Mouse (Mus musculus) right cerebral cortex, postnatal 36 days (tissue): ENCODE results near the gene Pex6.
A peak's percentile ranks its signal among the peaks of the same experiment; 100 is the strongest.

Source experiments
- DNase-seq, 2 experiments: peaks; one replicate each; pipeline ENCODE4 v3.0.0; 2022; ENCODE audit warnings: low spot score in 2 of 2, mixed read lengths in 1 of 2

Pex6 gene

GRCm38 (mm10) chr17:46734055-46734454 lies 22.8 kb downstream of the Pex6 start:
- DNase-seq, result no peak

GRCm38 (mm10) chr17:46735287-46735686 lies 24.0 kb downstream of the Pex6 start:
- no peak for DNase-seq

GRCm38 (mm10) chr17:46736160-46736559 lies 24.9 kb downstream of the Pex6 start:
- DNase-seq, result no peak

GRCm38 (mm10) chr17:46741305-46741704 lies 30.0 kb downstream of the Pex6 start:
- DNase-seq, result no peak

- DNase-seq, result no peak
Measured at GRCm38 (mm10) chr17:46742986-46743385, 31.7 kb downstream of the Pex6 start.

GRCm38 (mm10) chr17:46745506-46745905 lies 34.2 kb downstream of the Pex6 start:
- no peak for DNase-seq

GRCm38 (mm10) chr17:46747234-46747633 lies 36.0 kb downstream of the Pex6 start:
- no peak for DNase-seq

GRCm38 (mm10) chr17:46747806-46748205 lies 36.5 kb downstream of the Pex6 start:
- DNase-seq, result no peak

- no peak for DNase-seq
Measured at GRCm38 (mm10) chr17:46749282-46749681, 38.0 kb downstream of the Pex6 start.

GRCm38 (mm10) chr17:46750580-46750979 lies 39.3 kb downstream of the Pex6 start:
- DNase-seq, result no peak

- DNase-seq, result no peak
Measured at GRCm38 (mm10) chr17:46751056-46751793, 40.0 kb downstream of the Pex6 start.

- peak; percentile 98 to 99 for DNase-seq
Measured at GRCm38 (mm10) chr17:46751794-46752556, 40.7 kb downstream of the Pex6 start, which contains the start of gene Cnpy3. Cnpy3 (minus strand) TSS chr17:46752214.

- peak in 1 of 2 experiments; percentile 50 for DNase-seq
Measured at GRCm38 (mm10) chr17:46758753-46759152, 47.5 kb downstream of the Pex6 start.

- DNase-seq, result no peak
Measured at GRCm38 (mm10) chr17:46763544-46763943, 52.3 kb downstream of the Pex6 start, which contains the start of gene Ptcra. Ptcra (minus strand) TSS chr17:46763712.

- DNase-seq, result peak; percentile 72 to 76
Measured at GRCm38 (mm10) chr17:46764916-46765315, 53.7 kb downstream of the Pex6 start.

- DNase-seq, result no peak
Measured at GRCm38 (mm10) chr17:46767868-46768267, 56.6 kb downstream of the Pex6 start.

GRCm38 (mm10) chr17:46770546-46770945 lies 59.3 kb downstream of the Pex6 start:
- no peak for DNase-seq

GRCm38 (mm10) chr17:46771025-46771424 lies 59.8 kb downstream of the Pex6 start:
- no peak for DNase-seq

GRCm38 (mm10) chr17:46771616-46772015 lies 60.4 kb downstream of the Pex6 start:
- DNase-seq, result no peak

- DNase-seq, result no peak
Measured at GRCm38 (mm10) chr17:46772038-46772403, 60.8 kb downstream of the Pex6 start.

GRCm38 (mm10) chr17:46772404-46773277 lies 61.4 kb downstream of the Pex6 start, which contains the start of gene 2310039H08Rik:
2310039H08Rik (plus strand) TSS chr17:46772635.
- peak; percentile 73 to 81 for DNase-seq
